Mouse (Mus musculus): ENCODE results near the gene Bcl9. TPM values are rescaled to one million over a fixed set of nuclear protein-coding genes. Genes with fewer than 3 reads are reported as not detected.
A peak's percentile ranks its signal among the peaks of the same experiment; 100 is the strongest.

The Bcl9 gene
- polyA plus RNA-seq, 1 experiment, result 4.9 TPM

- no peaks in the 10 kb centered on the region for H3K27me3 ChIP-seq (ENCODE audit: control insufficient read depth, insufficient read depth, insufficient read length)
- TF ChIP-seq USF1 (IDR thresholded peaks at IDR 0.05; ENCODE audit: low read depth), result no peak
- no peak for TF ChIP-seq FOSL1 (IDR thresholded peaks at IDR 0.05; ENCODE audit: insufficient read depth, low read length, poor library complexity, severe bottlenecking)
- no peak for TF ChIP-seq CTCF (IDR thresholded peaks at IDR 0.05; ENCODE audit: control insufficient read depth, insufficient read depth, insufficient read length)
- TF ChIP-seq MYOG (IDR thresholded peaks at IDR 0.05; ENCODE audit: control insufficient read depth, extremely low read depth, insufficient read length), result no peak
- TF ChIP-seq MAX (IDR thresholded peaks at IDR 0.05), result no peak
- TF ChIP-seq MYOD1 (IDR thresholded peaks at IDR 0.05; ENCODE audit: control insufficient read depth, insufficient read length, low read depth), result no peak
- TF ChIP-seq CEBPB (IDR thresholded peaks at IDR 0.05; ENCODE audit: low read depth), result no peak
- H3ac ChIP-seq (ENCODE audit: control insufficient read depth, insufficient read length, low read depth), result no peak overlapping the region
- H3K4me3 ChIP-seq (ENCODE audit: insufficient read depth, poor library complexity, severe bottlenecking), result peak overlapping the region; percentile 32
- no peaks in the 10 kb centered on the region for H3K36me3 ChIP-seq (ENCODE audit: control insufficient read depth, insufficient read depth)
- H3K79me3 ChIP-seq (ENCODE audit: low read depth), result no peaks in the 10 kb centered on the region
- H3K79me2 ChIP-seq (ENCODE audit: control insufficient read depth, insufficient read depth), result no peaks in the 10 kb centered on the region
Observed at GRCm38 (mm10) chr3:97157958-97158599, 139.6 kb downstream of the Bcl9 start.

DNA sequence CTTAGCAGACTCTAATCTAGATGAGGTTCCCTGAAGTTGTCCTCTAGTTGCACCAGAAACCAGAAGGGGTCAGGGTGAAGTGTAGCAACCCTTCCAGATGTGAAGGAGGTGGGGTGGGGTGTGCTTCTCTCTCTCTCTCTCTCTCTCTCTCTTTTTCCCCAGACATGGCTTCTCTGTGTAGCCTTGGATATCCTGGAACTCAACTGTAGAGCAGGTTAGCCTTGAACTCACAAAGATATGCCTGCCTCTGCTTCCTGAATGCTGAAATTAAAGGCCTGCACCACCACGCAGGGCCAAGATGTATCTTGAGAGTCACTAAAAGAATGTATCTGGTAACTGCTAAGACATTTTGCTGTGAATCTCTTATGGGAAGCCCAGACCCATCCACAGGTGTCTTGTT is 140.4 kb downstream of the Bcl9 start:
- TF ChIP-seq MYOD1 (IDR thresholded peaks at IDR 0.05; ENCODE audit: control insufficient read depth, insufficient read length, low read depth) (no peak), USF1 (IDR thresholded peaks at IDR 0.05; ENCODE audit: low read depth) (no peak), MYOG (IDR thresholded peaks at IDR 0.05; ENCODE audit: control insufficient read depth, extremely low read depth, insufficient read length) (no peak), FOSL1 (IDR thresholded peaks at IDR 0.05; ENCODE audit: insufficient read depth, low read length, poor library complexity, severe bottlenecking) (no peak), MAX (IDR thresholded peaks at IDR 0.05) (no peak), CTCF (IDR thresholded peaks at IDR 0.05; ENCODE audit: control insufficient read depth, insufficient read depth, insufficient read length) (no peak)
- Histone ChIP-seq H3K4me3 (ENCODE audit: insufficient read depth, poor library complexity, severe bottlenecking) (no peak overlapping the region), H3K79me2 (ENCODE audit: control insufficient read depth, insufficient read depth) (no peaks in the 10 kb centered on the region), H3K27me3 (ENCODE audit: control insufficient read depth, insufficient read depth, insufficient read length) (no peaks in the 10 kb centered on the region), H3K36me3 (ENCODE audit: control insufficient read depth, insufficient read depth) (no peaks in the 10 kb centered on the region), H3ac (ENCODE audit: control insufficient read depth, insufficient read length, low read depth) (no peak overlapping the region), H3K79me3 (ENCODE audit: low read depth) (no peaks in the 10 kb centered on the region)

DNA sequence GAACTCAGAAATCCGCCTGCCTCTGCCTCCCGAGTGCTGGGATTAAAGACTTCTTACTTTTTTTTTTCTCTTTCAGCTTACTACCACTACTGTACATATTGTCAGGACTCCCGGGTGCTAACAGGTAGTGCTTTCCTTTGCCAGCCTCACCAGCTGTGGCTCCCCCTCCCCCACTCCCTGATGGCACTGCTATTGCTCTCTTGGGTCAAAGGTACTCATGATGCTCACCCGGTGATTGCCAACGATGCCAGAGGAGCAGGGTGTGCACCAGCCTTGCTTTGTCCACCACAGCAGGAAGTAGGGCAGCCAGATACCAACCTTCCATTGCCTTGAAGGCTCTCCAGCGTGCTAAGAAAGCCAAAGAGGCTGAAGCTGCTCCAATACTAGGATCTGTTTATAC is 141.3 kb downstream of the Bcl9 start:
- no peak for TF ChIP-seq USF1 (IDR thresholded peaks at IDR 0.05; ENCODE audit: low read depth)
- no peak for TF ChIP-seq MYOD1 (IDR thresholded peaks at IDR 0.05; ENCODE audit: control insufficient read depth, insufficient read length, low read depth)
- no peak for TF ChIP-seq FOSL1 (IDR thresholded peaks at IDR 0.05; ENCODE audit: insufficient read depth, low read length, poor library complexity, severe bottlenecking)
- no peak for TF ChIP-seq CEBPB (IDR thresholded peaks at IDR 0.05; ENCODE audit: low read depth)
- TF ChIP-seq CTCF (IDR thresholded peaks at IDR 0.05; ENCODE audit: control insufficient read depth, insufficient read depth, insufficient read length), result no peak
- no peak for TF ChIP-seq MYOG (IDR thresholded peaks at IDR 0.05; ENCODE audit: control insufficient read depth, extremely low read depth, insufficient read length)
- TF ChIP-seq MAX (IDR thresholded peaks at IDR 0.05), result no peak
- H3K79me2 ChIP-seq (ENCODE audit: control insufficient read depth, insufficient read depth), result no peaks in the 10 kb centered on the region
- H3K79me3 ChIP-seq (ENCODE audit: low read depth), result no peaks in the 10 kb centered on the region
- H3K27me3 ChIP-seq (ENCODE audit: control insufficient read depth, insufficient read depth, insufficient read length), result no peaks in the 10 kb centered on the region
- H3ac ChIP-seq (ENCODE audit: control insufficient read depth, insufficient read length, low read depth), result no peak overlapping the region
- no peaks in the 10 kb centered on the region for H3K36me3 ChIP-seq (ENCODE audit: control insufficient read depth, insufficient read depth)
- no peak overlapping the region for H3K4me3 ChIP-seq (ENCODE audit: insufficient read depth, poor library complexity, severe bottlenecking)

Other genes starting within 250 kb of the Bcl9 start
- 16.5 TPM for gene Acp6, start 139.1 kb downstream of the Bcl9 start, polyA plus RNA-seq (2012; fragmentation: generic; extraction: Trizol)
- gene Olfr1402, start 124.1 kb upstream of the Bcl9 start, polyA plus RNA-seq (2012; fragmentation: generic; extraction: Trizol), result not detected